Mouse (Mus musculus) thymus, postnatal 4 days (tissue): ENCODE data around the gene Pacsin1.
"Not testable (repeated sequence)": the region's sequence is repeated elsewhere in the genome, so short reads cannot be mapped to it uniquely, and the experiment has no call there.

Source experiments
- DNase-seq: peaks from one replicate; pipeline ENCODE4 v3.0.0; 2021

Pacsin1 gene

DNA sequence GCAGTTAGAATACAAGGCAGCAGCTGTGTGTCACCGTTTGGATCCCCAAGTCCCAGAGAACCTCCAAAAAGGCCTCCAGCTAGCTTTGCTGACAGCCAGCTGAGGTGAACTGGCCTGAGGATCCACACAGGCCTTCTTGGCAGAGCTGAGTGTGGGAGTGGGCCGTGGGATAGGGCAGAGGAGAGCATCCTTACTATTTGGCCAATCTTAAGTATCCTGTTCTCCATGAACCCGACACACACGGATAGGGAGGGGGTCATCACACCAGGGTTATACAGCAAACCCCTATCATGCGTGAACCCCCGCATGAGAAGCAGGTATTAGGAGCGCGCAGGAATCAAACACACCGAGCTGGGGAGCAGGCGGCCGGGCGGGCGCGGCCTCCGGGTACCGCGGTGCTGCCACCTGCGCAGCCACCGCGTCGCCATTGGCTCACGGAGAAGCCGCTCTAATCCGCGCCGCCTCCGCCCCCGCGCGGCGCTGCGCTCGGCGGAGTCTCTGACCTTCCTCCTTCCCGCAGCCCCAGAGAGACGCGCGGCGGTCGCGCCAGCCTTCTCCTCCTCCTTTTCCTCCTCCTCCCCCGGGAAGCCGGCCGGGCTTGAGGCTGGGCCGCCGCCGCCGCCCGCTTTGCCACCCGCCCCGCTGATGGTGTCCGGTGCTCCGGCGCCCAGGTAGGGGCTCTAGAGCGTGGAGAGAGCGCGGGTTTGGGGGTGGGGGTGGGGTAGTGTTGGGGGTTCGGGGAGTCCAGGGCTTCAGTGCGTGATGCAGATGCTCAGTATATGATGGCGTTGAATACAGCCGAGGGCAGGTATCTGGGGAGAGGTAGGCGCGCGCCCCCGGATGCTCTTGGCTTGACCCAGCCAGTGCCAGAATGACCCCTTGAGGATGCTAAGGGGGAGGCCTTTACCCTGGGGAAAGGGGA is at the start of gene Pacsin1:
Pacsin1 (plus strand) TSS at position 421 of the 922 bp plus-strand sequence.
- DNase-seq, result peak; percentile 83

- no peak for DNase-seq
Measured at GRCm38 (mm10) chr17:27609576-27609975, 45.7 kb upstream of the Pacsin1 start.

- no peak for DNase-seq
Measured at GRCm38 (mm10) chr17:27610679-27611518, 44.4 kb upstream of the Pacsin1 start.

DNA sequence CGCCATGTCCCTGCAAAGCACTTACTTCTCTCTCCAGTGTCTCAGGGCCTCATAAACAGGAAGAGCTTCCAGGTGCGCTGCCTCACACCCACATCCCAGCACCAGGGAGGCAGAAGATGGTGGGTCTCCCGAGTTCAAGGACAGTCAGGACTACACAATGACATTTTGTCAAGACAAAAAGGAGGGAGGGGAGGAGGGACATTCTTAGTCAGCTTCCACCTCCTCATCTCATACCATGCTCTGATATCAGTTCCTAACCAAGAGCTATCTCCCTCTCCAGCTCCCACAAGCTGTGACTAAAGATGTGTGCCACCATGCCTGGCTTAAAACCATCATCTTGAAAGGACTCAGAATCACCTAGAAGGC is 43.8 kb upstream of the Pacsin1 start:
- DNase-seq, result no peak

- no peak for DNase-seq
Measured at GRCm38 (mm10) chr17:27611994-27612393, 43.3 kb upstream of the Pacsin1 start.

DNA sequence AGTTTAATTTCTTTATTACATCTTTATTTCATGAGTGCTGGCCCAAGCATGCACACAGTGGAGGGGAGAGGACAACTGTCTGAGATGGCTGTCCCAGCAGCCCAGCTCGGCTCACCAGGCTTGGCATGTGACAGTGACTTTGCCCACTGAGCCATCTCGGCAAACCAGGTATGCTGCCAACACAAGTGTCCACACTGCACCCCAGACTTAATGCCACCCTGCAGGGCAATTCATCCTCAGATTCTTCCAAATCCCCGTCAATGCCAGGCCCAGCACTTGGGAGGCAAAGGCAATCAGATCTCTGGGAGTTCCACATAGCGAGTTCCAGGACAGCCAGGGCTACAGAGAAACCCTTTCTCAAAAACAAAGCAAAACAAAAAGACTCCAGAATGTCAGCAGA is 42.3 kb upstream of the Pacsin1 start:
- no peak for DNase-seq

- no peak for DNase-seq
Measured at GRCm38 (mm10) chr17:27615388-27615787, 39.9 kb upstream of the Pacsin1 start.

- DNase-seq, result no peak
Measured at GRCm38 (mm10) chr17:27621161-27621560, 34.1 kb upstream of the Pacsin1 start.

GRCm38 (mm10) chr17:27621705-27622531 is 33.4 kb upstream of the Pacsin1 start:
- DNase-seq, result peak; percentile 42

- DNase-seq, result peak; percentile 80
Measured at GRCm38 (mm10) chr17:27622611-27623359, 32.5 kb upstream of the Pacsin1 start.

DNA sequence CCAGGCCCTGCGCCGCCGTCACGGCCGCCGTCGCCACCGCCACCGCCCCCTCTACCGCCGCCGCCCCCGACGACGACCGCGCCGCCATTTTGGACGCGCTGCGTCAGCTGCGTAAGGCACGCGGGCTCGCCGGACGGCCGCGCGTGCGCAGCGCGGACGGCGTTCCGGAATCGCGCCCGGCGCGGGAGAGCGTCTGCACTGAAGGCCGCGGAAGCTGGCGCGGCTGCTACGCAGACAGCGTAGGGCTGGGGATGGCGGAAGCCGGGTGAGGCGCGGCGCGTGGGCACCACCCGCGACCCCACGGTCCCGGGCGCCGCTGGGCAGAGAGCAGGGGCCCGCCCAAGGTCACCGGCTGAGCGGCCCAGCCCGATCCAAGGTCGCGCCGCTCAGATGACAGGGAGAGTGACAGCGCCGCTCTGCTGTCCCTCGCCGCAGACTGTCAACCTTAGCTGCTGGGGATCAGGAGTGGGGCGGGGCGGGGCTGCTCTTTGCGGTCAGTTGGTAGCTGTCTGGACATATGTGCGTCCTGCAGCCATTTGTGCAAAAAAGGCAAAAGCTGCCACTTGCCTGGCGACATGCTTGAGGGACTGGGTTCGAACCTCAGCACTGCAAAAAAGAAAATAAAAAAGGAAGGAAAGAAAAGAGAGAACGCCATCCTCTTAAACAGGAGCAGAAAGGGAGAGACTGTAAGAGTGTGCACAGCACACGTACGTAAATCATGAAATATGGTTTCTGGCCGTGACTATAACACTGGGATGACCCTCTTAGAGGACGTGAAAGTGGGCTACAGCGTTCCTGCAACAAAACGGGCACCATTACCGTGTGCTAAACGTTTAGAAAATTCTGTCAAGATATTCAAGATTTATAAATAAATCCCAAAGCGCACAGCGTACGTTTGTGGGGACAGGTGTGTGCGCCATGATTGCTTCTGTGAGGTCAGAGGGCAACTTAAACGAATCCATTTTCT is 31.7 kb upstream of the Pacsin1 start, which contains the start of gene Nudt3:
Nudt3 (minus strand) TSS at position 136 of the 967 bp plus-strand sequence.
- DNase-seq, result peak; percentile 94

DNA sequence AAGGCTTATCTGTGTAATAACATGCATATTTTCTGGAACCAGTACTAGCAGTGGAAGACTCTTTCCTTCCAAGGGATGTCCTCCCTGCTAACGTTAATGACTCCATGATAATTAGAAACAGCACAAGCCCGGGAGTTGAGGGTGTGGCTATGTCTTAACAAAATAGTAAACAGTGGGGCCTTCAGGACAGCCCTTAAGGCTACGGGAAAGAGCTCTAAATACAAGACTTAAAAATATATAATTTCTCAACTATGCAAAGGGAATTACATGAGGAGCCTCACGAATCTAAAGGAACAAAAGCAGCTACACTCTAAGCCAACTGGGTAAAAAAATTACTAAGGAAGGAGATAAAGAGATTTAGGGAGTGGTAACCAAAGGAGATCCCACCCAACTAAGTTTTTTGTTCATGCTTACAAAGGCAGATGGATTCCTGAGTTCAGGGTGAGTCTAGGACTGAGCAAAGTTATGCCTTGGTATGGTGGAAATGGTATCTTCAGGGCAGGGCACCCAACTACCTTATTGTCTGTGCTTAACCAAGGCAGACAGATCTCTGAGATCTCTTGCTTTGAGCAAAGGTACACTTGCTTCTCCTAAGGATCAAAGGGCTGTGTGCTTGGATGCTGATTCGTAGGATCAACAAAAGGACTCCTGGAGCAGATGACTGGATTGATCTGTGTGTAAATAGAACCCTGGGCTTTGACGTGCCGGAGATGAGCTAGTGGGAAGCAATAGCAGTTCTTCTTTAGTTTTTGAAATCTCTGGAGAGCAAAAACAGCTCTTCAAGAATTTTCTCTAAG is 29.7 kb upstream of the Pacsin1 start:
- no peak for DNase-seq

- no peak for DNase-seq
Measured at GRCm38 (mm10) chr17:27626681-27627080, 28.6 kb upstream of the Pacsin1 start.

DNA sequence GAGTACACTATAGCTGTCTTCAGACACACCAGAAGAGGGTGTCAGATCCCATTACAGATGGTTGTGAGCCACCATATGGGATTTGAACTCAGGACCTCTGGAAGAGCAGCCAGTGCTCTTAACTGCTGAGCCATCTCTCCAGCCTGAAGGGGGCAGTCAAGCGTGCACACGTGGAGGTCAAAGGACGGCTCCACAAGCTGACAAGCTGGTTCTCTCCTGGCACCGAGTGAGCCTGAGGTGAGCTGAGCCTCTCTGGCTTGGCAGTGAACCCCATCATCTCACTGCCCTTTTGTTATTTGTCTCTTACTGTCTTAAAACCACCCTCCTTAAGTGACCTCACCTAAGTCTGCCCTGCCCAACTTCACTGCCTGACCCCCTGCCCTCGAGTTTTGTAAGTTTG is 27.9 kb upstream of the Pacsin1 start:
- peak; percentile 50 for DNase-seq

GRCm38 (mm10) chr17:27628376-27628775 is 26.9 kb upstream of the Pacsin1 start:
- DNase-seq, result no peak

DNA sequence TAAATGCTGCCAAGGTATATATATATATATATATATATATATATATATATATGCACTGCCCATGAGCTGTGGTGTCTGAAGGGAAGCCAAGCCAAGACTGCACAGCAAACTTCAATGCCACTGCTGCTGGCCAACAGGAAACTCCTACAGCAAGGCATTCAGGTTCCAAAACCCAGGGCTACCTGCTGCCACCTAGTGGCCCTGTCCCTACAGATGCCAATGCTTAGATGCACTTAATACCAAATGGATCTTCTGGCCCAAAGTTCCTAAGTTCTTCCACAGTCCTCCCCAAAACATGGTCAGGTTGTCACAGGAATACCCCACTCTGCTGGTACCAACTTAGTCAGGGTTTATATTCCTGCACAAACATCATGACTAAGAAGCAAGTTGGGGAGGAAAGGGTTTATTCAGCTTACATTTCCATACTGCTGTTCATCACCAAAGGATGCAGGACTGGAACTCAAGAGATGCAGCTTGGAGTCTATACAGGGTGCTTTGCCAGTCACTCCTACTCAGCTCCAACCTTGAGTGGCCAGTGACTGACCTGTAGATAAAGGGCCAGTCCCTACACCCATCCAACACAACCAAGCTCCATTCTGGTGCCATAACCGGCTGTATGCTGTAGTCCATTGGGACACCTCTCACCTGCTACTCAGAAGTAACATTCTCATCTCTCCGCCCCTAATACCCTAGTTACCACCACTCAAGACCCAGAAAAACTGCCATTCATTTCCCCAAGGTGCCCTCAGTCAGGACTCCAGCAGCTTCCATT is 25.9 kb upstream of the Pacsin1 start:
- DNase-seq, result peak; percentile 92

- peak; percentile 92 for DNase-seq
Measured at GRCm38 (mm10) chr17:27634871-27635574, 20.3 kb upstream of the Pacsin1 start, which contains the start of gene RPS10-NUDT3. RPS10-NUDT3 (minus strand) TSS chr17:27635222.

DNA sequence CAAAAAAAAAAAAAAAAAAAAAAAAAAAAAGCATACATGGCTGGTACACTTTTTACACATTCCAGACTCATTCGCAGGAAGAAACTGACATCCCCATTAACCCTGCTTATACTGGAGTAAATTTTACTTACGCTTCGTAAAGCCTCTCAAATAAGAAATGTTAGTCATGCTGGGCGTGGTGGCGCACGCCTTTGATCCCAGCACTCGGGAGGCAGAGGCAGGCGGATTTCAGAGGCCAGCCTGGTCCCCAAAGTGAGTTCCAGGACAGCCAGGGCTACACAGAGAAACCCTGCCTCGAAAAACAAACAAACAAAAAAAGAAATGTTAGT is 19.8 kb upstream of the Pacsin1 start:
- not testable (repeated sequence) for DNase-seq
